Mouse (Mus musculus): ENCODE data around the gene Tpmt.
A peak's percentile ranks its signal among the peaks of the same experiment; 100 is the strongest.

Gene Tpmt

GRCm38 (mm10) chr13:46976532-46976931 is 68.0 kb downstream of the Tpmt start:
- no peak for DNase-seq (ENCODE audit: low read depth, low spot score)

- DNase-seq (ENCODE audit: low read depth, low spot score), result no peak
Measured at GRCm38 (mm10) chr13:46975930-46976329, 68.6 kb downstream of the Tpmt start.

GRCm38 (mm10) chr13:46975031-46975551 is 69.4 kb downstream of the Tpmt start:
- DNase-seq (ENCODE audit: low read depth, low spot score), result peak; percentile 29
